Mouse (Mus musculus) kidney, postnatal 4 days (tissue): ENCODE measurements around the gene Olfr792.

Experiments
- DNase-seq, 2 experiments: peaks; one replicate each; pipeline ENCODE4 v3.0.0; 2021; ENCODE audit warnings: mixed read lengths in 2 of 2

Gene Olfr792

DNA sequence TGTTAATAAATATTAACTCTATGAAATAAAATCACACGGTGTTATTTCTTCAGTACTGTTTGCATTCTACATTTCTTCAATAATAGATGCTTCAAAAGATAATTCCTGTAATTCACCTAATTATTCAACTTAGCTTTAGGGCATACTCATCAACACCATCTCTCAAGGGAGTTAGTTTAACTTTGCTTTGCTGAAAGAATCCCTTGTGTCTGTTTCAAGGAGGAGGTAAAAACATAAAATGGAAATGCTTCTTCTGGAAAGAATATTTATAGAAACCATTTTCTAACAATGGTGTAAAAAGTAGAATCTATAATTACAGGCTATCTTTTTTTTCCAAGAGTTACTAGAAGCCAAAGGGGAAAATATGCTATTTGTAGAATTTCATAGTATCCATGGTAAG is at the start of gene Olfr792:
TSS of gene Olfr792 (plus strand) at position 301 of the 400 bp plus-strand sequence.
- DNase-seq = no peak

DNA sequence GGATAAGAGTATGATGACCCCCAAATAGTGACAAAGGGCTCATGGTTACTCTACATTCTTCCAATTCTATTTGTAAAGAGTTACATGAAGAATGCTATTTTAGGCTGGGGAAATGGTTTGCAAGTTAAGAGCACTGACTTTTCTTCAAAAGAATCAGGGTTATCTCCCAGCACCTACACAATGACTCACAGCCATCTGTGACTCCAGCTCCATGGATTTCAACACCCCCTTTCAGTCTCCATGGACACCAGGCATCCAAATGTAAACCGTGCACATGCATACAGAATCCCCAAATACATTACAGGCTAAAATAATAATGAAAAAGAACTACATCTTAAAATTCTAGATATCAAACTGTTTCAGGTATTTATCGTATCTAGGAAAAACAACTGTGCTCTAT is 48.9 kb upstream of the Olfr792 start:
- DNase-seq = no peak

DNA sequence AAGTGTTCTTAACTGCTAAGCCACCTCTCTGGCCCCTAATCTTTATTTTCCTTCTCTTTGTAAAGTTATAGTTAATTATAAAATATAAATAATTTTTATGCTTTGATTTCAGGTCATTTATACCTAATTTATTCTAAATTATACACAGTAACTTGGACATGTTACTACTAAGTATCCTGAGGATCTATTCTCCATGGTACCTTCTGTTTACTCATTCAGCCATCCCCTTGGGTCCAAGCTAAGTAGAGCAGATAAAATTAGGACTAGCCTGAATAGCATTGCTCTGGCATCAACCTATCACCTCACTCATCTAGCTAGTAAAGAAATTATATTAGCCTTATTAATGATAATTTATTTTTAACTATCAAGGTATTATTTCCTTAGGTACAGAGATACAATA is 40.8 kb upstream of the Olfr792 start, which contains the start of gene Olfr790:
TSS of gene Olfr790 (plus strand) at position 301 of the 400 bp plus-strand sequence.
- DNase-seq = no peak

DNA sequence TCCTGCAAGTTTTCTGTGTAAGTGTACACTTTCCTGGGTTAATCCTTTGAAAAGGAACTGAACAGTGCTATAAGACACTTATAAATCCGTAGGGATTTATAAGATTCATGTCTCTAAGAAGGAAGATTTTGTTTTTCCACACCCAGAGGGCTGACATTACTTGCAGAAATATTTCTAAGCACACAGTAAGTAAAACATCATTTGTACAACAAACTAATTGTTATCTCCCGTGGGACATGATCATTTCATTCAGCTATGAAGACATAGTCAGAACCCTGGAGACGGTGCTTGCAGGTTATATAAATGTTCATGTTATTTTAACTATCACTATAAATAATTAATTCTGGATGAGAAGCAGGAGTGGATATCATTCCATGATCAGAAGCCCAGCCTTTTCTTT is 17.5 kb upstream of the Olfr792 start, which contains the start of gene Olfr791:
TSS of gene Olfr791 (plus strand) at position 301 of the 400 bp plus-strand sequence.
- DNase-seq = no peak

DNA sequence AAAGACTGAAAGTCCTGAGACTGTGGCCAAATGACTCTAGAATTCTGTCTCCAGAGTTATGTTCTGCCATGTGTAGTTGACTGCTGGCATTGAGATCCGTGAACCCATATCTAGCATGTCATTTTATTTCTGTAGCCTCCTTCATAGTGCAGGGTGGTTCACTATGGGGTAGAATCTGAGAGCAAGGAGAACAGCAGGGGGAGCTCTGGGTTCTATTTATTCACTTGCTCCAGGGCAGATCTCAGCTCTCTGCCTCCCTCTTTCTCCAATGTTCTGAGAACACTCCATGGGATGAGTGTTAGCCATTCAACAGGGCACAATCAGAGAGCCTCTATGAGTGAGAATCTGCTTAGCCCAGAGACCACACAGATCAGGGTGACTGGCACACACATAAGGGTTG is 10.4 kb downstream of the Olfr792 start:
- DNase-seq = peak; percentile 3 to 10

DNA sequence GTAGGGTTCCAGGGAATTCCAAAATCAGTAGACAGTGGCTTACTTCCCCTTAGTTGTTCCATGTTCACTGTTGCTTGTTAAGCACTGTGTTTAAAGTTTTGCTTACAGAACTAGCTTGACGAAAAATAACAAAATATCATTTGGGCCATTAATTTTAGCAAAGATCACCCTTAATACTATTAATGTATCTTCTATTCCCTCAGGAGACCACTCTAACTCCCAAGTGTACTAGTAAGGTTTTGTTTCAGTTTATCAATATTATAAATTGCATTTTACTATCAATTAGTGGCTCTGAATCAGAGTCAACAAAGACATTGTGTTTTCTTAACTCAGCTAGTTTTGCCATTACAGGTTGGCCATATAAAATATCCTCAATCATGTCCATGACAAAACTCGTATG is 28.4 kb downstream of the Olfr792 start, which contains the start of gene Olfr794:
TSS of gene Olfr794 (plus strand) at position 301 of the 400 bp plus-strand sequence.
- no peak for DNase-seq

DNA sequence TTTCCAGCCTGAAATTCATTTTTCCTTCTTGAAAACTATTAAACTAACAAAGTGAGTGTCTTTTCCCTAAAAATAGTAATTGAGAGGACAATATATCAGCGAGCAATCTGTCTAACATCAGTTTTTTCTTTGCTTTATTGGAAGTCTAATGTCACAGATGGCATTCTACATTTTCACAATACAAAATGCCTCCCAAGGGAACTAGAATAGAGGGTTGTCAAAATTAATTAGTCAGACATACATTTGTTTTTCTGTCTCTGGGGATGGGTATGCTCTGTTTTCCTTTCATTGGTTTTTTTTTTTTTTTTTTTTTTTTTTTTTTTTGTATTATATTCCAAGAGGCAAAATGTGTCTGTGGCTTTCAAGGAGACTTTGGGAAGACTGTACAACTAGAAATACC is 38.1 kb downstream of the Olfr792 start:
- DNase-seq = no peak
